Mouse (Mus musculus): ENCODE data around the gene Rhov.

DNA sequence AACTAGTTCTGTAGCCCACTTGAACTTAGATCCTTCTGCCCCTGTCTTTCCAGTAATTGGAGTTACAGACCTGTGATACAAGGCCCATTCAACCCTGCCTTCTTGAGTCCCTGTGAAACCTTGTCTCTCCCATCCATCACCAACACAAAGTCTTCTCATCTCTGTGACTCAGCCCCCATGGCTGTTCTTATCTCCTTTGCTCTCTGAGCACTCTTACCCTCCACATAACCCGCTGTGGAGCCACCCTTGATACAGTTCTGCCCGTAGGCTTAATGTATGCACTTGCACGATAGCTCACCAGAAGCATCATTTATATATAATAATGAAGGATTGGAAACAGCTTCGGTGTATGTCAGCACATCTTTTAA lies 30.3 kb downstream of the Rhov start:
- TF ChIP-seq USF1 (IDR thresholded peaks at IDR 0.05; ENCODE audit: low read depth) (no peak), POLR2A (IDR thresholded peaks at IDR 0.05; ENCODE audit: insufficient read length, low read depth) (no peak), MYOG (IDR thresholded peaks at IDR 0.05; ENCODE audit: control insufficient read depth in 1 of 3, insufficient read depth in 1 of 3, insufficient read length in 2 of 3, low read depth in 2 of 3) (no peak), SRF (IDR thresholded peaks at IDR 0.05; ENCODE audit: control insufficient read depth, insufficient read length, low read depth) (no peak), MYOD1 (IDR thresholded peaks at IDR 0.05; ENCODE audit: control insufficient read depth in 1 of 3, insufficient read length in 2 of 3, low read depth in 2 of 3) (no peak), POLR2AphosphoS2 (IDR thresholded peaks at IDR 0.05; ENCODE audit: insufficient read length, low read depth) (no peak), TCF12 (IDR thresholded peaks at IDR 0.05; ENCODE audit: insufficient read depth, poor library complexity, severe bottlenecking) (no peak), CEBPB (IDR thresholded peaks at IDR 0.05; ENCODE audit: insufficient read depth, poor library complexity, severe bottlenecking) (no peak)
